Mouse (Mus musculus) limb, embryonic 15.5 days (tissue): ENCODE results near the gene Slc39a3. TPM values are rescaled to one million over a fixed set of nuclear protein-coding genes. Genes with fewer than 3 reads are reported as not detected.

ENCODE experiments used
- ATAC-seq: fragments of 200-750 bp; cut with Nextera tagmentation; 2 replicates; pipeline ENCODE4 v1.8.0; 2017; ENCODE audit warnings: low read depth, moderate TSS enrichment; ENCODE audit not compliant: insufficient number of reproducible peaks, low FRiP score, low TSS enrichment
- H3K27ac ChIP-seq: fragments of 300-500 bp; sonication (generic); 2 replicates; pipeline ENCODE4 v1.5.1; 2015; ENCODE audit warnings: moderate library complexity, mild to moderate bottlenecking, inconsistent platforms
- H3K27me3 ChIP-seq: fragments of 300-500 bp; sonication (generic); 2 replicates; pipeline ENCODE4 v1.6.1; 2015; ENCODE audit warnings: inconsistent platforms
- H3K36me3 ChIP-seq: fragments of 300-500 bp; sonication (generic); 2 replicates; pipeline ENCODE4 v1.6.1; 2015; ENCODE audit warnings: inconsistent platforms
- H3K4me1 ChIP-seq: fragments of 300-500 bp; sonication (generic); 2 replicates; pipeline ENCODE4 v1.6.1; 2015; ENCODE audit warnings: inconsistent platforms
- H3K4me2 ChIP-seq: fragments of 300-500 bp; sonication (generic); 2 replicates; pipeline ENCODE4 v1.6.1; 2015; ENCODE audit warnings: mild to moderate bottlenecking, inconsistent platforms
- H3K4me3 ChIP-seq: fragments of 300-500 bp; sonication (generic); 2 replicates; pipeline ENCODE4 v1.5.1; 2015; ENCODE audit warnings: mild to moderate bottlenecking, inconsistent platforms
- H3K9ac ChIP-seq: fragments of 300-500 bp; sonication (generic); 2 replicates; pipeline ENCODE4 v1.6.1; 2015; ENCODE audit warnings: inconsistent platforms
- H3K9me3 ChIP-seq: fragments of 300-500 bp; sonication (generic); 2 replicates; pipeline ENCODE4 v1.6.1; 2016; ENCODE audit warnings: inconsistent platforms
- WGBS: fragments of 180-500 bp; shearing (Covaris S2); methylation state at CpG from one replicate; pipeline ENCODE4 v1.1.7; 2015; 5-methylcytosine and 5-hydroxymethylcytosine counted together
- polyA plus RNA-seq: library from polyadenylated mRNA; unstranded; fragments of >200 nt; fragmentation: Nextera tagmentation; extraction: Ambion mirVana; gene quantifications from 2 replicates; pipeline ENCODE4 v1.2.1, GENCODE M21; 2015

Slc39a3 gene
- polyA plus RNA-seq, 1 experiment from 2014 or later = 21.8 TPM

DNA sequence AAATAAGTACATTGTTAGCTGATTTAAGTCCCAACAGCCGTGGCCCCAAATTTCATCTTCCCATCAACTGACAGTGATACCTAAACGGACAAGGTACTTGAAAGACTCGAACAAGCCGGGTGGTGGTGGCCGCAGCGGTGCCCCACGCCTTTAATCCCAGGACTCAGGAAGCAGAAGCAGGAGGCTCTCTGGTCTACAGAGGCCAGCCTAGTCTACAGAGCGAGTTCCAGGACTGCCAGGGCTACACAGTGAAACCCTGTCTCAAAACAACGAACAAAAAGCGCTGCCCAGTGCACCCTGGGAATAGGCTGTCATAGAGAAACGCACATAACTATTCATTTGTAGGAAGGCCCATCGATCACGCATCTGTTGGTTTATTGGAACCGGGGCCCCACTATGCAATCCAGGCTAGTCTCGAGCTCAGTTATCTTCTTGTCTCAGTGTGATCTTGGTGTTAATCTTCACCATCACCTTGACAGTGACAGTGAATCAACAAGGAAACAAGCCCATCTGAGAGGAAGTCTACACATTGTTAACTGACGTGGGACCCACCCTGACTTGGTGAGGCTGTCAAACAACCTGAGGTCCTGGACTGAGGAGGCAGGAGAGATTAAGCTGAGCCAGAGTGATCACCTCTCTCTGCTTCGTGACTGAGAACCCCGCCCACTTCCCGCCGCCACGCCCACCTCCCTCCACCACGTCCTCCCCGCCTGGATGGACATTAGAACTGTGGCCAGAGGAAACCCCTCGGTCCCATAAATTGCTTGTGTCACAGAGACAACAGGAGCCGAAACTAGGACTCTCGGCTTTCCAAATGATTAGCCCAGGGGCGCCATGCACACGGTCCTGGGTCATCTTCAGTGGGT lies 36.8 kb downstream of the Slc39a3 start:
- H3K4me2 ChIP-seq = no peak overlapping the region
- WGBS = 46% methylated on average over 28 of the region's 28 CpGs
- H3K27me3 ChIP-seq = peaks cover 25% of the 10 kb centered on the region
- H3K36me3 ChIP-seq = no peaks in the 10 kb centered on the region
- no peak overlapping the region for H3K27ac ChIP-seq
- peaks cover 10% of the 10 kb centered on the region for H3K4me1 ChIP-seq
- no peak overlapping the region for H3K4me3 ChIP-seq
- ATAC-seq = no peak
- H3K9me3 ChIP-seq = no peaks in the 10 kb centered on the region
- H3K9ac ChIP-seq = no peak overlapping the region

DNA sequence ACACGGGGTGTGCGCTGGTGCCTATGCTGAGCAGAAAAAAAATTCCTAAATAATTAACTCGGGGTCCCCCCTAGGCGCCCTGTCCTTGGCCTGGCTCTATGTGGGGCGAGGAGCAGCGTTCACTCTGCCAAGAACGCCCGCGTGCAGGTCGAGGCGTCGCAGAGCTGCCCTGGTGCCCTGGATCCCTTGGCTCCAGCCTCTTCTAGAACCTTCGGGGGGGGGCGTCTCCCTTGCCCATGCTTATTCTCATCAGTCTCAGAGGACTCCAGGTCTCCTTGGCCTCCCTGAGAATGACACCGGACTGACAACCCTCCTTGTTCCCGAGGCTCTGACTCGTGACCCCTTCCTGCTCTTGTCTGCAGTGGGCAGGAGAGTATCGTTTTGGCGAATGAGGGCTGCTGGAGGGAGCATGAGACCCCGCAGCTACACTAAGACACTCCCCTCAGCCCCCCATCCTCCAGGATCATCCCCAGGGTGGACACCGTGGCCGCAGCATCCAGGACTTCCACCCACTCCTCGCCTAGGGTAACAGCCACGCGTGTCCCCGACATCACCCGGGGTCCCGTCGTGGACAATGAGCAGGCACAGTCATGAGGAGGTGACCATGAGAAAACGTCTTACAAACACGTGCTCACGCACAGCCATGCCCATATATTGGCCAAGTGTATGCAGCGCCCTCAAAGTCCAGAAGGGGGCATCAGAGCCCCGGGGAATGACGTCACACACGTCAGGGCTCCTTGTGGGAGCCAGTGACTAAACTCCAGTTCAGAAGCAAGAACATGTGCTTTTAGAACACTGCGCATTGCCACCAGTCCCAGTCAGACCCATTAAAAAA lies 37.6 kb downstream of the Slc39a3 start:
- Histone ChIP-seq H3K27ac (no peak overlapping the region), H3K9me3 (no peaks in the 10 kb centered on the region), H3K4me3 (peak overlapping the region; percentile 9; the same call in 1 of the 2 replicates), H3K36me3 (no peaks in the 10 kb centered on the region), H3K27me3 (peaks cover 27% of the 10 kb centered on the region), H3K9ac (no peak overlapping the region), H3K4me2 (peak overlapping the region; percentile 39), H3K4me1 (peaks cover 16% of the 10 kb centered on the region)
- peak; percentile 35; the same call in 1 of the 2 replicates for ATAC-seq
- 28% methylated on average over 37 of the region's 37 CpGs for WGBS

DNA sequence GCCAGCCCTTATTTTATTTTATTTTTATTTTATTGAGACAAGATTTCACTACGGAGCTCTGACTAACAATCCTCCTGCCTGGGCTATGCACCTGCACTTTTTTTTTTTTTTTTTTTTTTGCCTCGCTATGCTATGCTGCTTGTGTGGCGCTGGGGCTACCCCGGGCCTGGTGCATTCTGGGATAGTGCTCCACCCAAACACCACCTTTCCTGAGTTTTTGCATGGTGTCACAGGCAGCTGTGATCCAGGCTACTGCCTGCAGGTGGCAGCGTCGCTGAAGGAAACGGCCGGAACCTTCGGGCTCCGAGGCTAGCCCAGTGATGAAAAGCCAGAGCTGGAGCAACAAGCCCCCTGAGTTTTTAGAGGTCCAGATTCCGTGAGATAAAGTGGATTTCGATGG lies 38.4 kb downstream of the Slc39a3 start:
- H3K9me3 ChIP-seq = no peaks in the 10 kb centered on the region
- no peak overlapping the region for H3K4me2 ChIP-seq
- no peak overlapping the region for H3K4me3 ChIP-seq
- peaks cover 16% of the 10 kb centered on the region for H3K4me1 ChIP-seq
- no peak overlapping the region for H3K27ac ChIP-seq
- no peak for ATAC-seq
- H3K9ac ChIP-seq = no peak overlapping the region
- 12% methylated on average over 12 of the region's 12 CpGs for WGBS
- peaks cover 30% of the 10 kb centered on the region for H3K27me3 ChIP-seq
- no peaks in the 10 kb centered on the region for H3K36me3 ChIP-seq

DNA sequence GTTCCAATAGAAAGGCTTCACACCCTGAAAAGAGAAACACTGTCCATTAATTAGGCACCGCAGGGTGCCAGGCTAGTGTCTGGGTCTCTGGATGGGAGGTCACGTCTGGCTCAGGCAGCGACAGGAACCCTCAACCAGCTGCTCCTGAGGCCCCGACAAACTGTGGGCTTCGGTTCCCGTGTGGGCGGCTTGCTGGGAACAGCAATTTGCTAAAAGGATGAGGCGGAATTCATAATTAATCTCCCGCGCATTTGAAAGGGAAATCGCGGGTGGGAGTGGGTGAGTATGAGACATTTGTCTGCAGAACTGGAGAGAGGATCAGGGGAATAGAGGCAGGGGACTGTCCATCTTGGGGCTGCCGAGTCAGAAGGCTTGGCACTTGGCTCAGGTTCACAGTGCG lies 39.2 kb downstream of the Slc39a3 start:
- Histone ChIP-seq H3K9me3 (no peaks in the 10 kb centered on the region), H3K27ac (no peak overlapping the region), H3K9ac (no peak overlapping the region), H3K36me3 (no peaks in the 10 kb centered on the region), H3K27me3 (peaks cover 30% of the 10 kb centered on the region), H3K4me1 (peaks cover 16% of the 10 kb centered on the region), H3K4me2 (no peak overlapping the region), H3K4me3 (no peak overlapping the region)
- ATAC-seq = no peak
- 44% methylated on average over 14 of the region's 14 CpGs for WGBS

DNA sequence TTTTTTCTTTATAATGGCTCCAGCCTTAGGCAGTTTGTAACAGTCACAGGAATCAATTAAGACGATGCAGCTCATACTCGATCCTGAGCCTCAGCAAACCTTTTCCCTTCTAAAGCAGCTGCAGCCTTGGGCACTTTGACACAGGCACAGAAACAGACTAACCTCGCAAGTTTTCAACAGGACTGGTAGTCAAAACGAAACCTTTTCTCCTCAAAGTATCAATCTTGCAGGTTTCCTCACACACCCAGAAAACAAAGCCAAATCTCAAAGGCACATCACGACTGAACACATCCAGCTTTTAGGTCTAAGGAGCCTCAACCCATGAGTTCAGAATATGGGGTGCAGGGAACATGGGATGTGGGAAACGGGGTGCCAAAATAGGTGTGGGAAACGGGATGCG lies 39.9 kb downstream of the Slc39a3 start:
- Histone ChIP-seq H3K9ac (no peak overlapping the region), H3K9me3 (no peaks in the 10 kb centered on the region), H3K27ac (no peak overlapping the region), H3K4me1 (peaks cover 16% of the 10 kb centered on the region), H3K4me3 (no peak overlapping the region), H3K36me3 (no peaks in the 10 kb centered on the region), H3K27me3 (peaks cover 30% of the 10 kb centered on the region), H3K4me2 (no peak overlapping the region)
- ATAC-seq = no peak
- 75% methylated on average over 8 of the region's 8 CpGs for WGBS

DNA sequence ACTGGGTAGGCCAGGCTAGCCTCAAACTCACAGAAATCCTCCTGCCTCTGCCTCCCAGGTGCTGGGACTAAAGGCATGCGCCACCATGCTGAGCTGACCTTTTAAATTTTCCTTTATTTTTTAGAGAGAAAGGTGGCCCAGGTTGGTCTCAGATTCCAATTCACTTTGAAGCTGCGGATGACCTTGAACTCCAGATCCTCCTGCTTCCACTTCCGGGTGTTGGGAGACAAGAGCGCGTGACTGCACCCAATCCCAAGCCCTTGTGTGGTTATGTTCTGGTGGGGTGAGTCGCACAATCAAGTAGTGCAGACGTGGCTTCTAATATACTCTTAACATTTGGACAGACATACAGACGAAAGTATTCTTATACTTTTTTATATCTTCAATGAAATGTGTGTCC lies 40.7 kb downstream of the Slc39a3 start:
- Histone ChIP-seq H3K27ac (no peak overlapping the region), H3K27me3 (peaks cover 30% of the 10 kb centered on the region), H3K4me2 (no peak overlapping the region), H3K36me3 (no peaks in the 10 kb centered on the region), H3K9ac (no peak overlapping the region), H3K4me3 (no peak overlapping the region), H3K4me1 (peaks cover 16% of the 10 kb centered on the region), H3K9me3 (no peaks in the 10 kb centered on the region)
- no peak for ATAC-seq
- WGBS = 91% methylated on average over 8 of the region's 8 CpGs

DNA sequence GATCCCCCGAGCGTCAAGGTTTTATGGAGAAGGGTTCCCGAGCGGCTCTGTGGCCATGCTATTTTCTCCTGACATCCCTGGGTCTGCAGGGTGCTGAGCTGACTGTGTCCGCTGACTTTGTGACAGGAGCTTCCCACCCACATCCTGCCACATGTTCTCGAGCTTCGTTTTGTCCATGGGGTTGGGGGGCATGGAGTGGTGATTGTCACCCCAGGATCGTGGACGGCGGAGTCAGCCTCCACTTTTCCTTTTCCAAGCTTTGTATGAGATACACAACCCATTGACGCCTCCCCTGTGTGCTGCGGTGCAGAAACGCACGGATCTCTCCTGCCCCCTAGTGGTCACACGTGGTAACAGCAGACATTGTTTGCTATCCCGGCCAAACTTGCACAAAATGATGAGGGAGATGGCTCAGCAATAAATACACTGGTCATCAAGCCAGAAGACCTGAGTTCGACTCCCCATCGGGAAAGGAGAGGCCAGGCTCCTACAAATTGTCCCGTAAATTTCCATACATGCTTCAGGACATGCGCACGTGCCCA lies 42.1 kb downstream of the Slc39a3 start:
- Histone ChIP-seq H3K4me3 (no peak overlapping the region), H3K4me2 (peak overlapping the region; percentile 27; the same call in 1 of the 2 replicates), H3K9me3 (no peaks in the 10 kb centered on the region), H3K27me3 (peaks cover 27% of the 10 kb centered on the region), H3K4me1 (peaks cover 16% of the 10 kb centered on the region), H3K36me3 (no peaks in the 10 kb centered on the region), H3K27ac (no peak overlapping the region), H3K9ac (no peak overlapping the region)
- ATAC-seq = peak; percentile 19; the same call in 1 of the 2 replicates
- WGBS = 10% methylated on average over 21 of the region's 21 CpGs

DNA sequence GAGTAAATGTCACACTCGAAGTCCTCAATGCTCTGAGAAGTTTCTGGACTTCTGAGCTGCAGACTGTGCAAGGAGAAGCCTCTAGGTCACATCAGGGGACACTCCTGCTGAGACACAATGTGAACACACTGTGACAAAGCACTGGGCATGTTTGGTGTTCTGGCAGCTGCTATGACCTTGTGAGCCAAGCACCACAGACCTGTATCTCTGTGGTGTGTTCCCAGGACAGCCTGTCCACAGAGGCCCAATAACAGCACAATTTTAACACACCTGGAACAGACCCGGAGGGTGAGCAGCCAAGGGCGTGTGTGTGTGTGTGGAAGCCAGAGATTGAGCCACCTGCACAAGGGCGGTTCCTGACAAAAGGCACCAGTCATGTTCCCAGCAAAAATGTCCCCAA lies 42.6 kb downstream of the Slc39a3 start:
- 53% methylated on average over 4 of the region's 4 CpGs for WGBS
- Histone ChIP-seq H3K27ac (no peak overlapping the region), H3K4me2 (0 out of 2 replicates have a peak overlapping the region, but pooled peaks have one; percentile 27), H3K4me3 (no peak overlapping the region), H3K9me3 (no peaks in the 10 kb centered on the region), H3K27me3 (peaks cover 25% of the 10 kb centered on the region), H3K9ac (no peak overlapping the region), H3K36me3 (no peaks in the 10 kb centered on the region), H3K4me1 (peaks cover 12% of the 10 kb centered on the region)
- ATAC-seq = no peak

DNA sequence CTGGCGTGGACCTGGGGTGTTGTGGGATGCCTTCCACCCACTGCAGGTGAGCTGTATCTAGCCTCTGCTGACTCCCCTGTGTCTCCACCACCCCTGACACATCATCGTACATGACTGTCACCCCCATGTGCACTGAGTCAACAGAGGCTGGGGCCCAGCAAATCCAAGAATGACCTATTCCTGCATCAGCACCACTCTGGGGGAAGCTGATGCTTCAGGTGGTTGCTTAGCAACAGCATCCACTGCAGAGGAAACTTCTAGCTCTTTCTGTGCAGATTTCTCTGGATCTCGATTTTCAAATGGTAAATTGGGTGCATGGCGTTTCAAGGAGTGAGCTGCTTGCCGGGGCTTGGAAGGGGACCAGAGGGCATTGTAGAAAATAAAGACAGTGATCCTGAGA lies 44.0 kb downstream of the Slc39a3 start:
- H3K9ac ChIP-seq = no peak overlapping the region
- 0 out of 2 replicates have a peak, but pooled peaks cover 6% of the 10 kb centered on the region for H3K4me1 ChIP-seq
- no peak overlapping the region for H3K4me2 ChIP-seq
- no peaks in the 10 kb centered on the region for H3K36me3 ChIP-seq
- no peaks in the 10 kb centered on the region for H3K9me3 ChIP-seq
- H3K4me3 ChIP-seq = no peak overlapping the region
- 66% methylated on average over 5 of the region's 5 CpGs for WGBS
- no peak for ATAC-seq
- H3K27me3 ChIP-seq = peaks cover 14% of the 10 kb centered on the region
- no peak overlapping the region for H3K27ac ChIP-seq

DNA sequence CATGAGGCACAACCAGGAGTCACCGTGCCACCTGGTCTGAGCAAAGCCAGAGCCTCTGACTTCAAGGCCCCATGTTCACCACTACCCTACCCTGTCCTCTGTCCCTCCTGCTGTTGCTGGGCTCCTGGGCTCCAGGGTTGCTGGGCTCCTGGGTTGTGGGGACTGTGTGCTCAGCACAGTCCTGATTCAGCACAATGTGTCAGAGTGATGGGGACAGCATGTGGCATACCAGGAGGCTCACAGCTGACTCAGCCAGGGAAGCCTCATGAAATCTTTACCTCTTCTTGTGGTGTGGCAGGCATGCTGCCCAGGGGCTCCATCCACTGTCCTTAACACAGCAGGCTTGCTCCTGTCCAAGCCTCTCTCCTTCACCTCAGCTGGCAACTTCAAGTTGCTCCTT lies 45.3 kb downstream of the Slc39a3 start:
- H3K9me3 ChIP-seq = no peaks in the 10 kb centered on the region
- H3K4me3 ChIP-seq = no peak overlapping the region
- WGBS = 74% methylated on average over 1 of the region's 1 CpGs
- no peak overlapping the region for H3K27ac ChIP-seq
- no peak overlapping the region for H3K4me2 ChIP-seq
- H3K27me3 ChIP-seq = peaks cover 6% of the 10 kb centered on the region
- H3K4me1 ChIP-seq = peaks cover 14% of the 10 kb centered on the region
- H3K36me3 ChIP-seq = no peaks in the 10 kb centered on the region
- no peak overlapping the region for H3K9ac ChIP-seq
- ATAC-seq = no peak

DNA sequence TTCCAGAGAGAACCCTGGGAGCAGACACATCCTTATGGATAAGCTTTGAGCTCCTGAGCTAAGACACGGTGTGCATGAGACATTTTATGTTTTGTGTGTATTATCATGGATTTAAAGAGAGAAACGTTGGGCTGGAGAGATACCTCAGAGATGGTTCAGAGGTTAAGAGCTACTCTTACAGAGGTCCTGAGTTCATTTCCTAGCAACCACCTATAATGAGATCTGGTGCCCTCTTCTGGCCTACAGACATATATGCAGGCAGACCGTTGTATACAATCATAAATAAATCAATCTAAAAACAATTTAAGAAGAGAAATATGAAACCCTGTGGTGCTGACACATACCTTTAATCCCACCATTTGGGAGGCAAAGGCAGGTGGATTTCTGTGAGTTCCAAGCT lies 46.2 kb downstream of the Slc39a3 start:
- Histone ChIP-seq H3K36me3 (no peaks in the 10 kb centered on the region), H3K27ac (no peak overlapping the region), H3K4me1 (peaks cover 14% of the 10 kb centered on the region), H3K9ac (no peak overlapping the region), H3K4me3 (no peak overlapping the region), H3K27me3 (peaks cover 14% of the 10 kb centered on the region), H3K9me3 (no peaks in the 10 kb centered on the region), H3K4me2 (no peak overlapping the region)
- WGBS = 18% methylated on average over 3 of the region's 3 CpGs
- no peak for ATAC-seq

DNA sequence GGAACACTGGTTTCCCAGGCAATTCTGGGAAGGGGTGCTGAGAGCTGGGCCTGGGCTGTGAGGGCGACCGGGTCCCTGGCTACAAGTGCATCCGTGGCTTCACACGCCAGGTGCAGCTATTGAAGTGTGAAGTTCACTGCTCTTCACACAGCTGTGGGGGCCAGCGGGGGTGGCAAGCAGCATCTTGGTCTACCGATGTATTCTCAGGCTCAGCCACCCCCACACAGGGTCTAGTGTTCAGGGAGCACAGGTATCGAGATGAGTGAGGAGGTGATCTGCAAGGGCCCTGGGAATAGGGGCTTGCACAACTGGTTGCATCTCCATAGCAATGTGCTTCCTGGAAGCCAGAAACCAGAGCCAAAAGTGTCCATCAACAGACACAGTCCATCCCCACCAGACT lies 46.8 kb downstream of the Slc39a3 start:
- Histone ChIP-seq H3K9me3 (no peaks in the 10 kb centered on the region), H3K9ac (no peak overlapping the region), H3K4me2 (no peak overlapping the region), H3K27me3 (peaks cover 20% of the 10 kb centered on the region), H3K36me3 (no peaks in the 10 kb centered on the region), H3K4me1 (peaks cover 20% of the 10 kb centered on the region), H3K27ac (no peak overlapping the region), H3K4me3 (no peak overlapping the region)
- no peak for ATAC-seq
- WGBS = 77% methylated on average over 7 of the region's 7 CpGs
